Mouse (Mus musculus) heart, adult 2 months (tissue): Measurements from ENCODE around the gene Zfp715. TPM values are rescaled to one million over a fixed set of nuclear protein-coding genes. Genes with fewer than 3 reads are reported as not detected.
"Not testable (repeated sequence)": the region's sequence is repeated elsewhere in the genome, so short reads cannot be mapped to it uniquely, and the experiment has no call there.

Source experiments
- DNase-seq, 2 experiments: peaks; one replicate each; pipeline ENCODE4 v3.0.0; 2021
- H3K27ac ChIP-seq: fragments of 200-600 bp; 2 replicates; pipeline ENCODE4 v1.8.1; 2022
- H3K27me3 ChIP-seq: fragments of 200-500 bp; 2 replicates; pipeline ENCODE4 v1.6.1; 2012; ENCODE audit warnings: mild to moderate bottlenecking, low read length, inconsistent platforms, mixed read lengths; ENCODE audit not compliant: control insufficient read depth, insufficient read depth
- H3K36me3 ChIP-seq: fragments of 200-500 bp; 2 replicates; pipeline ENCODE4 v1.6.1; 2012; ENCODE audit warnings: low read length, inconsistent platforms; ENCODE audit not compliant: control insufficient read depth, insufficient read depth
- H3K4me1 ChIP-seq: fragments of 200-500 bp; 2 replicates; pipeline ENCODE4 v1.6.1; 2011; ENCODE audit warnings: low read length; ENCODE audit not compliant: control insufficient read depth, insufficient read depth
- H3K4me3 ChIP-seq: fragments of 200-600 bp; 2 replicates; pipeline ENCODE4 v1.8.1; 2022
- H3K79me2 ChIP-seq: fragments of 200-500 bp; replicated peaks from 2 replicates; pipeline ENCODE4 v1.6.1; 2012; ENCODE audit warnings: mild to moderate bottlenecking, inconsistent platforms, low read length, moderate library complexity, mixed read lengths; ENCODE audit not compliant: control insufficient read depth, insufficient read depth
- H3K9ac ChIP-seq: fragments of 200-500 bp; 2 replicates; pipeline ENCODE4 v1.6.1; 2012; ENCODE audit warnings: low read depth, mild to moderate bottlenecking, control low read depth, inconsistent platforms, low read length, mixed read lengths
- CTCF ChIP-seq: fragments of 200-600 bp; IDR thresholded peaks from 2 replicates; pipeline ENCODE4 v1.8.1; 2022; ENCODE audit warnings: antibody characterized with exemption, mild to moderate bottlenecking, moderate library complexity
- EP300 ChIP-seq: fragments of 200-500 bp; IDR thresholded peaks from 2 replicates; pipeline ENCODE4 v1.6.1; 2011; ENCODE audit warnings: low read depth, low read length, control low read depth; ENCODE audit not compliant: insufficient read depth
- POLR2A ChIP-seq: fragments of 200-500 bp; IDR thresholded peaks from 2 replicates; pipeline ENCODE4 v1.6.1; 2011; ENCODE audit warnings: mild to moderate bottlenecking, low read depth, low read length, control low read depth; ENCODE audit not compliant: insufficient read depth
- WGBS: fragments of 180-500 bp; shearing (Covaris S2); methylation state at CpG from one replicate; pipeline ENCODE4 v1.1.7; 2018; 5-methylcytosine and 5-hydroxymethylcytosine counted together
- intact Hi-C: fragments of 180-260 bp; cut with DNase I; formaldehyde crosslinking; loops from one replicate; pipeline ENCODE4 v1.15.1; 2025
- polyA plus RNA-seq: library from polyadenylated mRNA; depleted of rRNA; stranded (reverse); fragments of >200 nt; gene quantifications from 2 replicates; pipeline ENCODE4 v1.2.3, GENCODE M21; 2012; rRNA removed
- total RNA-seq, 2 experiments: library from RNA; stranded (reverse); gene quantifications; 2 replicates each; pipeline ENCODE4 v1.2.3; 2021

The Zfp715 gene
- total and polyA plus RNA-seq, 3 experiments = 6.6 to 15.1 (median 11.5) TPM

GRCm38 (mm10) chr7:43253540-43253939, 59.6 kb downstream of the Zfp715 start:
- Histone ChIP-seq H3K27ac (no peak overlapping the region), H3K79me2 (no peaks in the 10 kb centered on the region), H3K27me3 (no peaks in the 10 kb centered on the region), H3K4me3 (no peak overlapping the region), H3K36me3 (no peaks in the 10 kb centered on the region), H3K9ac (no peak overlapping the region), H3K4me1 (no peaks in the 10 kb centered on the region)
- intact Hi-C loops = no loop called here
- DNase-seq = no peak
- TF ChIP-seq CTCF = no peak
- TF ChIP-seq POLR2A = no peak
- TF ChIP-seq EP300 = no peak
- 73% methylated on average over 7 of the region's 7 CpGs for WGBS

GRCm38 (mm10) chr7:43250718-43251117, 62.4 kb downstream of the Zfp715 start:
- not testable (repeated sequence) for DNase-seq
- intact Hi-C loops = loop anchor here (1.0 kb wide), 1 partner anchor 83 kb away; no protein-coding TSS in a partner anchor

More at GRCm38 (mm10) chr7:43250718-43251117, 62.4 kb downstream of the Zfp715 start:
- H3K4me3 ChIP-seq, H3K9ac ChIP-seq, H3K27ac ChIP-seq, H3K79me2 ChIP-seq, H3K36me3 ChIP-seq, H3K27me3 ChIP-seq, H3K4me1 ChIP-seq: not testable (repeated sequence)
- 57% methylated on average over 1 of the region's 1 CpGs for WGBS
- TF ChIP-seq CTCF = peak; percentile 53

Other genes starting within 250 kb of the Zfp715 start
- not detected for gene Zfp936, start 199.1 kb downstream of the Zfp715 start, total RNA-seq
- not detected in 2 replicates for gene Zfp936, start 199.1 kb downstream of the Zfp715 start, polyA plus RNA-seq
- not detected for gene Siglecf, start 38.0 kb upstream of the Zfp715 start, total RNA-seq
- 0.14 and 0.20 TPM in 2 replicates for gene Siglecf, start 38.0 kb upstream of the Zfp715 start, polyA plus RNA-seq
- under 1 TPM; 0.18 to 0.50 TPM for gene Siglecg, start 94.9 kb upstream of the Zfp715 start, total RNA-seq
- gene Siglecg, start 94.9 kb upstream of the Zfp715 start, polyA plus RNA-seq = 2.0 and 3.2 TPM in 2 replicates
- gene Lim2, start 114.4 kb upstream of the Zfp715 start, total RNA-seq = not detected
- gene Lim2, start 114.4 kb upstream of the Zfp715 start, polyA plus RNA-seq = not detected in 2 replicates
- gene Nkg7, start 123.8 kb upstream of the Zfp715 start, total RNA-seq = not detected
- gene Nkg7, start 123.8 kb upstream of the Zfp715 start, polyA plus RNA-seq = 1.6 and 4.9 TPM in 2 replicates
- gene Cldnd2, start 127.5 kb upstream of the Zfp715 start, total RNA-seq = not detected
- not detected in 2 replicates for gene Cldnd2, start 127.5 kb upstream of the Zfp715 start, polyA plus RNA-seq
- gene Etfb, start 130.8 kb upstream of the Zfp715 start, total RNA-seq = 1,000 to 10,000 TPM; 1,250 to 1,384 TPM
- gene Etfb, start 130.8 kb upstream of the Zfp715 start, polyA plus RNA-seq = 731 and 1,097 TPM in 2 replicates
- gene Gm45233, start 130.8 kb upstream of the Zfp715 start, total RNA-seq = under 1 TPM; 0.73 to 0.82 TPM
- 2.2 and 4.7 TPM in 2 replicates for gene Gm45233, start 130.8 kb upstream of the Zfp715 start, polyA plus RNA-seq
- gene Vsig10l, start 149.9 kb upstream of the Zfp715 start, total RNA-seq = 1 to 10 TPM; 1.0 to 1.1 TPM
- 3.0 TPM in 2 replicates for gene Vsig10l, start 149.9 kb upstream of the Zfp715 start, polyA plus RNA-seq
- gene Iglon5, start 176.8 kb upstream of the Zfp715 start, total RNA-seq = under 1 TPM; 0.14 to 0.16 TPM
- 0.56 and 0.78 TPM in 2 replicates for gene Iglon5, start 176.8 kb upstream of the Zfp715 start, polyA plus RNA-seq
- gene 4931406B18Rik, start 192.6 kb upstream of the Zfp715 start, total RNA-seq = not detected
- gene 4931406B18Rik, start 192.6 kb upstream of the Zfp715 start, polyA plus RNA-seq = not detected in 2 replicates
- 1 to 10 TPM; 2.4 to 3.5 TPM for gene Cd33, start 231.1 kb upstream of the Zfp715 start, total RNA-seq
- 7.6 and 7.9 TPM in 2 replicates for gene Cd33, start 231.1 kb upstream of the Zfp715 start, polyA plus RNA-seq
- under 1 TPM; 0.86 to 0.93 TPM for gene Zfp658, start 249.0 kb upstream of the Zfp715 start, total RNA-seq
- gene Zfp658, start 249.0 kb upstream of the Zfp715 start, polyA plus RNA-seq = 0.70 and 1.0 TPM in 2 replicates